Mouse (Mus musculus): ENCODE measurements at regions not wholly inside any gene's neighbourhood (a gene's known extent, or its start where the extent isn't known, plus 50 kb on each side); places are given as distances from the start of the nearest gene placed in this dataset.
A peak's percentile ranks its signal among the peaks of the same experiment; 100 is the strongest.
"Not testable (repeated sequence)": the region's sequence is repeated elsewhere in the genome, so short reads cannot be mapped to it uniquely, and the experiment has no call there.

DNA sequence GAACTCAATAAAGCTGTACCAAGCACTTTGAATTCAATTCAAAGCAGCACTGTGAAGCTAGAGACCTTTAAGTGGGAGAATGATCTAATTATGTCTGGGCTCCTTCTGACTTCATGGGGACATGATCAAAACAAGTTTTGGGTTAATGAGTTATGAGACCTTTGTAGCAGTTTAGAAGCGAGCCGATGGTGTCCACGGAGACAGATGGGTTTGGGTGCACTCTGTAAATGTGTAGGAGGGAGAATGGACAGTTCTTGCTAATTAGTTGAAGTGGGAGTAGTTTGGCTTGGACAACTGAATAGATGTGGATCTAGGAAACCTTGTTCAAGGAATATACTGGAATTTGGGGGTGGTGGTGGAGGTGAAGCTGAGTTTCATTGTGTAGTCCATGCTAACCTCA lies 186.3 kb upstream of the Cldn34b3 start:
- Histone ChIP-seq H3K9me3 (replicated peaks) (no peaks in the 10 kb centered on the region), H3K4me1 (no peaks in the 10 kb centered on the region), H3K4me3 (no peak overlapping the region), H3K36me3 (no peaks in the 10 kb centered on the region), H3K27me3 (ENCODE audit: low read depth, poor library complexity, severe bottlenecking) (no peaks in the 10 kb centered on the region), H3K27ac (replicated peaks) (no peak overlapping the region)
- DNase-seq (ENCODE audit: low spot score) = no peak
- WGBS = 74% methylated on average over 3 of the region's 3 CpGs

DNA sequence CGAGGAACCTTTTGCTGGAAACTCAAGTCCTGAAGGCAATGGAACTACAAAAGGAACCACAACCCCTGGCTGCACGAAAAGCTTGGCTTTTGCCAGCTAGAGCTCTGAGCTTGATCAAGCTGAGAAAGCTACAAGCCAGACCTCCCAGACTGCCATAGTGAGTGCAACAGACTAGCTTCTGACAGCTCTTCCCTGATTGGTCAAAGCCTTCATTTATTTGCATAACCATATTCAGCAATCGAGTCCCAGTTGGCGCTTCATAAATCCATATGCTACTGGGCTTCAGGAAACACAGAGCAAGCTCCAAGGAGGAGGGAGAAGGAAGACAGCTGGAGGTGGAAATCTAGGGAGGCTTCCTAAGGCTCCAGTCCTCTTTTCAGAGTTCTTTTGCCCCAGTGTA lies 181.4 kb upstream of the Cldn34b3 start:
- Histone ChIP-seq H3K9me3 (replicated peaks) (no peaks in the 10 kb centered on the region), H3K27me3 (ENCODE audit: low read depth, poor library complexity, severe bottlenecking) (no peaks in the 10 kb centered on the region), H3K4me1 (no peaks in the 10 kb centered on the region), H3K4me3 (no peak overlapping the region), H3K27ac (replicated peaks) (no peak overlapping the region), H3K36me3 (no peaks in the 10 kb centered on the region)
- 72% methylated on average over 4 of the region's 4 CpGs for WGBS
- no peak for DNase-seq (ENCODE audit: low spot score)

DNA sequence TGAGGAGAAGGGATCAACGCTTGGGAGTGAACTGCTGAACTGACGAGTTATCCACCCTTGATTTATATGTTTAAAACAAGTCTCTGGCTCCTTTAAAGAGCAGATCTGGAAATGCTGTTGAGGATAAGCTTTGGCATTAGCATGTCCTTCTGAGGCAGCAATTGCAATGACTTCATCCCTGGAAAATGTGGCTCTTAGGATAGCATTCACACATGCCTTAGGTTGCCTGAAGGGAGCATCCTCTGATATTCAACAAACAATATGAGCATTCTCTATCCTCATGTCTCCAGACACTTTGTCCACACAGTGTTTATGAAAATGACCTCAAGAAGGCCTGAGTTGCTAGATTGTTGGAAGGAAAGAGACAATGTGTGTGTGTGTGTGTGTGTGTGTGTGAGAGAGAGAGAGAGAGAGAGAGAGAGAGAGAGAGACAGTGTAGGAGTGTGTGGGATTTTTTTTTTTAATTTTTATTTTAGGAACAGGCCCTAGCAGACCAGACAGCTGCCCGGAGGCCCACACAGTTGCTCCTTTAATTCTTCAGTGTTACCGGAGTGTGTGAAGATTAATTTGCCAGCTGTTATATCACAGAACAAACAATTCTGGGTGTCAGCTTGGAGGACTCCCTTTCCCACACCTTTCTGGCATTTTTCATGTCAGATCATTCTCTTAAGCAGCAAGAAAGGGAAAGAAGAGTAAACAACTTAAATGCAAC lies 153.2 kb upstream of the Cldn34b3 start:
- H3K4me1 ChIP-seq = no peaks in the 10 kb centered on the region
- no peak overlapping the region for H3K4me3 ChIP-seq
- H3K9me3 ChIP-seq (replicated peaks) = no peaks in the 10 kb centered on the region
- WGBS = 84% methylated on average over 4 of the region's 4 CpGs
- H3K27me3 ChIP-seq (ENCODE audit: low read depth, poor library complexity, severe bottlenecking) = no peaks in the 10 kb centered on the region
- no peaks in the 10 kb centered on the region for H3K36me3 ChIP-seq
- no peak overlapping the region for H3K27ac ChIP-seq (replicated peaks)
- DNase-seq (ENCODE audit: low spot score) = no peak

DNA sequence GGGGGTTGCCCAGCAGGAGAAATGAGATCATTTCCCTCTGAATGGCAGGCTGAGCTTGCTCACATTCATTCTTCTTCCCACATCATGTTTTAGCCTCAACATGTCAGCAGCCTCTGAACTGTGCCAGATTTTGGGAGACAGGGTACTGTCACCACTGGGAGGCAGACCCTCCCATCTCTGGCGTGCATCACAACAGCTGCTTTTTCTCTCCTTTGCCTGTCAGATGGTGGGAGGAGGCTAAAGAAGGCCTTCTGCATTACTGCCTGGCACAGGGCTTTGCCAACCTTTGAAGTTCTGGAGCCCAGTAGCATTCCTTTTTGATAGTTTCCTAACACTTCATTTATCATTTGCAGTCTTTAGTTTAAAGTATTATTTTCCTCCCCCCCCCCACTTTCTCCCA lies 148.0 kb upstream of the Cldn34b3 start:
- H3K4me3 ChIP-seq = no peak overlapping the region
- no peaks in the 10 kb centered on the region for H3K4me1 ChIP-seq
- no peak overlapping the region for H3K27ac ChIP-seq (replicated peaks)
- no peaks in the 10 kb centered on the region for H3K36me3 ChIP-seq
- no peaks in the 10 kb centered on the region for H3K27me3 ChIP-seq (ENCODE audit: low read depth, poor library complexity, severe bottlenecking)
- WGBS = 55% methylated on average over 1 of the region's 1 CpGs
- DNase-seq (ENCODE audit: low spot score) = no peak
- no peaks in the 10 kb centered on the region for H3K9me3 ChIP-seq (replicated peaks)

DNA sequence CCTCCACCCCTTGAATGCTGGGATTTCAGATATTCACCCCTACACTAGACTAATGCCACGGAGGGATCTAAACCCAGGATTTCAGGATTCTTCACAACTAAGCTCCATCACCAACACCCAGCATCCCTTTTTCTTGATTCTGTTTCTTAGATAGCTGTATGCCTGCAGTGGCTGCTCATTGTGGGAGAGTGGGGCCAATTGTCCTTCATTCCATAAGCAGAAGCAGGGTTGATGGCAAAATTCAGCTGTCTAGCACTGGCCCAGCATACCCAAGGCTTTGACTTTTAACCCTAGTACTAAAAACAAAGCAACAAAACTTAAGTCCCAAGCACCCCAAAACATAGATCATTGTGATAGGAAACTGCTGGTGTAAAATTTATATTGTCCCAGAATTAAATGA lies 147.5 kb upstream of the Cldn34b3 start:
- no peak for DNase-seq (ENCODE audit: low spot score)
- no peaks in the 10 kb centered on the region for H3K27me3 ChIP-seq (ENCODE audit: low read depth, poor library complexity, severe bottlenecking)
- H3K9me3 ChIP-seq (replicated peaks) = no peaks in the 10 kb centered on the region
- H3K27ac ChIP-seq (replicated peaks) = no peak overlapping the region
- no peak overlapping the region for H3K4me3 ChIP-seq
- WGBS = 79% methylated on average over 1 of the region's 1 CpGs
- no peaks in the 10 kb centered on the region for H3K36me3 ChIP-seq
- no peaks in the 10 kb centered on the region for H3K4me1 ChIP-seq

DNA sequence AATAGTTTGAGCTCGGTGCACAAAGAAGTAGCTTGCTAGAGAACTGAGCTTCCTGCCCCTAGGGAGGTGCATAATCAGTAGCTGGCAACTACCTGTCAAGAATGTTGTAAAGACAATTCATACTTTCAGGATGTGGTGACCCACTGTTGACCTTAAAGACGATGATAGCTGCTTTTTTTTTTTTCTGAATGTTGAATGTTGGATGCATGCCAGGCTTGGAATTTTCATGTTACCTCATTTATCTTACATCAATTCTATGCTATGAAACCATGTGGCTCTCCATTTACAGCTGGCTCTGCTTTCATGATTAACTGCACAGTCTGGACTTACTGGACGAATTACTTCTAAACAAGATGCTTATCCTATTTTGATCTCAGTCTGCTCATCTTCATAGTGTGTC lies 143.2 kb upstream of the Cldn34b3 start:
- H3K36me3 ChIP-seq = no peaks in the 10 kb centered on the region
- no peaks in the 10 kb centered on the region for H3K9me3 ChIP-seq (replicated peaks)
- DNase-seq (ENCODE audit: low spot score) = no peak
- H3K4me1 ChIP-seq = no peaks in the 10 kb centered on the region
- no peaks in the 10 kb centered on the region for H3K27me3 ChIP-seq (ENCODE audit: low read depth, poor library complexity, severe bottlenecking)
- 73% methylated on average over 3 of the region's 3 CpGs for WGBS
- no peak overlapping the region for H3K27ac ChIP-seq (replicated peaks)
- no peak overlapping the region for H3K4me3 ChIP-seq

DNA sequence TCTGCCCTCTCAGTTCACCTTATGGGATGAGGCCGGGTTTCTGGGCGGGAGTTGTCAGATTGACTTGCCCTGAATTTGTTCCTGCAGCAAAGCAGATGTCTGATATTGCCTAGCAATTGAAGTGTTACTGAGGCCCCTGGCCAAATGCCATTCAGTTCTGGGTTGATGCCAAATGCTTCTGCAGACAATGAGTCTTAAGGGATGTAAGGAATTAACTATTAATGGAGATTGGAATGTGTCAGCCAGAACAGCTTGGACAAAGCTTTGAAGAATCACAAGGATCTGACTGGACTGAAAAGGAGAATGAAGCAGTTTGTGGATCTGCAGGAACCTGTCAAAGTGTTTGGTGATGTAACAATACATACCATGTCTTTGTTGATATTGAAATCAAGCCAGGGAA lies 140.7 kb upstream of the Cldn34b3 start:
- WGBS = 52% methylated on average over 2 of the region's 2 CpGs
- Histone ChIP-seq H3K27ac (replicated peaks) (no peak overlapping the region), H3K27me3 (ENCODE audit: low read depth, poor library complexity, severe bottlenecking) (no peaks in the 10 kb centered on the region), H3K4me1 (no peaks in the 10 kb centered on the region), H3K36me3 (no peaks in the 10 kb centered on the region), H3K4me3 (no peak overlapping the region), H3K9me3 (replicated peaks) (no peaks in the 10 kb centered on the region)
- DNase-seq (ENCODE audit: low spot score) = no peak

DNA sequence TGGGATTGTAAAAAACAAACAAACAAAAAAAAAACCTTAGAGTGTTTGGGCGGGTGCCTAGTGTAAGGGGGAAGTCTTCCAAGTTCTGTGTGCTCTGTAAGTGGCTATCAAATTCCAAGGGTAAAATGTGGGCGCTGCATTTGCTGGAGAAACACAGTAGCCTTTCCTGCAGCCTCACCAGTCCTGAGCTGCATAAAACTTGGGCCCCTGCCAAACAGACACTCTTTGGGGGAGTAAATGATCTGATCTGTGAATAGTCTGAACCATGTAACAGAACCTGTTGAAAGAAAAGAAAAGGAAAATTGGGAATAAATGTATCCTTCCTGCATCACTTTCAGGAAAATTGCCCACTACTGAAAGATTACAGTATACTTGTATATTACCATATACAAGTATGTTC lies 126.4 kb upstream of the Cldn34b3 start:
- Histone ChIP-seq H3K9me3 (replicated peaks) (no peaks in the 10 kb centered on the region; the same call in 1 of the 2 replicates), H3K36me3 (no peaks in the 10 kb centered on the region), H3K4me3 (no peak overlapping the region), H3K27ac (replicated peaks) (no peak overlapping the region), H3K27me3 (ENCODE audit: low read depth, poor library complexity, severe bottlenecking) (no peaks in the 10 kb centered on the region), H3K4me1 (no peaks in the 10 kb centered on the region)
- no peak for DNase-seq (ENCODE audit: low spot score)
- WGBS = 63% methylated on average over 2 of the region's 2 CpGs

DNA sequence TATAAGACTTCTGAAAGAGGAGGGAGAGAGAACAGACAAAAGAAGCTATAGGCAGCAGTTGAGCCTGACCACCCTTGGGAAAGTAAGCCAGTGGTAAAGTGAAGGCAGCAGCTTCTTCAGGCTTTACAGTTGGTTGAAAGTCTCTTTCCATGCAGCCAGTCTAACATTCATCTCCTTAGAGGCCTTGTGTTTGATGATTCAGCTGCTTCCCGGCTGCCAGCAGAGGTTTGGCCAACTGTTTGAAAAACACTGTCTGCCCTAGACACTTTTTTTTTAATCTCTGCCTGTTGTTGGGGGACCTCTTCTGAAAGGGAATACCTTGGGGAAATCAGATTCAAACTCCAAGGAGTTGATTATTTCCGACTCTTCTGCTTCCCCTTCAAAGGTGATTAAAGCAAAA lies 123.1 kb upstream of the Cldn34b3 start:
- WGBS = 82% methylated on average over 2 of the region's 2 CpGs
- no peak overlapping the region for H3K27ac ChIP-seq (replicated peaks)
- no peak for DNase-seq (ENCODE audit: low spot score)
- H3K27me3 ChIP-seq (ENCODE audit: low read depth, poor library complexity, severe bottlenecking) = no peaks in the 10 kb centered on the region
- H3K4me1 ChIP-seq = no peaks in the 10 kb centered on the region
- no peaks in the 10 kb centered on the region for H3K36me3 ChIP-seq
- no peak overlapping the region for H3K4me3 ChIP-seq
- H3K9me3 ChIP-seq (replicated peaks) = no peaks in the 10 kb centered on the region

DNA sequence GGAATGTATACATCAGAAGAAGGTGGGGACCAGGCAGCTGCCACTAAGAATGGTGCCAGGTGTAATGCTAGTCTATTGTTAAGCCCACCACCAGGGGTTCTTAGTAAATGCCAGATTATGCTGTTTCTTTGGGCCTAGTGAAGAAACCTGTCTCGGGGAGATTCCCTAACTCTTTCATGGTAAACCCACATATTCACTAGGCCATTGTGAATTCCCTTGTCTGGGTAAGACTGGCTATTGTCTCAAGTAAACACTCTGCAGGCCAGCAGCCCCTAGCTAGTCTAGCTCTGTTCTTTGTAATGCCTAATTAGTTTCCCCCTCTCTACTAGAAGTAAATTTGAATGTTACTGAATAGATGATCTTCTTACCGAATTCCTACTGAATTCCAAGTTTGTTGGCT lies 89.3 kb upstream of the Cldn34b3 start:
- H3K36me3 ChIP-seq; H3K9me3 ChIP-seq (replicated peaks); H3K27me3 ChIP-seq (ENCODE audit: low read depth, poor library complexity, severe bottlenecking); H3K4me1 ChIP-seq; H3K4me3 ChIP-seq; DNase-seq (ENCODE audit: low spot score); H3K27ac ChIP-seq (replicated peaks): not testable (repeated sequence)
- 48% methylated on average over 2 of the region's 2 CpGs for WGBS

DNA sequence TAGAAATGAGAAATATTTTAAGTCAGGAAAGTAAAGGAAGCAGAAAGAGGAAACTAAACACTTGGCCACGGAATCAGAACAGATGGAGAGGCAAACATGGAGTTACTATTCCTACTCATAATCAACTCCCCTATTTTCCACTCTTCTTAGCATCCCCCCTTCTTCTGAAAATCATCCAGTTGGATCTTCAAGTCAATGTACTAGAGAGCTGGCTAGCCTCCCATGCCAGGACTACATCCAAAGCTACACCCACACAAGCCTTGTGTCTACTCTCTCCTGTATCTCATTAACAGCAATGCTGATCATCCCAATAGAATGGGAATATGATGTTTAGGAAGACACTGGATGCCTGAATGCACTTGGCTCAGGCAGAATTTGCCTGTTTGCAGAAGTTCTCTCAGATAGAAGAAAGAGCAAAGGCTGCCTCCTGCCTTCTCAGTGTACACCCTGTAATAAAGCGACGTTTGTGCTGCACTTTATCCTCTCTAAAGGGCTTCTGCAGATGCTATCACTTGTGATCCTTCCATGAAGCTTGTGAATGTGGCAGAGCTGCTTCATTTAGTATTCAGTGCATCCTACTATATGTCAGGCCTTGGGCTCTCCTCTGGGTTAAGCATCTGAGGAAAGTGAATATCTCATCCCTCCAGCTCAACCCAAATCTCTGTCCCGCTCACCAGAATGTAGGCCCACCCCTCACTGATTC lies 82.5 kb upstream of the Cldn34b3 start:
- no peak overlapping the region for H3K27ac ChIP-seq (replicated peaks)
- H3K4me1 ChIP-seq = no peaks in the 10 kb centered on the region
- no peak overlapping the region for H3K4me3 ChIP-seq
- no peaks in the 10 kb centered on the region for H3K9me3 ChIP-seq (replicated peaks)
- H3K27me3 ChIP-seq (ENCODE audit: low read depth, poor library complexity, severe bottlenecking) = no peaks in the 10 kb centered on the region
- no peaks in the 10 kb centered on the region for H3K36me3 ChIP-seq
- DNase-seq (ENCODE audit: low spot score) = no peak
- 85% methylated on average over 4 of the region's 4 CpGs for WGBS

DNA sequence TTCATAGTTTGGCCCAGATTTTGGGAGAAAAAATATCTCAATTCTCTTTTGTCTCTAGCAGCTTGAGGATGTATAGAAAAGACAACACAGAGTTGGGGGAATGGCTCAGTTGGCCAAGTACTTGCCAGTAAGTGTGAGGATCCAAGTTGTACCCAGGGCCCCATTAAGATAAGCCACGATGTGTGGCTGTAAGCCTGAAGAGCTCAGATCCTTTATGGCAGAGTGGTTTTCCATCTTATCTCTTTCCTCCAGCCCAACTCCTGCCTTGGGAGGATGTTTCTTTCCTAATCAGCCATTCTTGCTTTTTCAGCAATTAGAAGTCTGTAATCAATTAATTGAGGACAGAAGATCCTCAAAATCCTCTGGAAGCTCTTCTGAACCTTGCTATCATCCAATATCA lies 63.5 kb upstream of the Cldn34b3 start:
- Histone ChIP-seq H3K27ac (replicated peaks) (no peak overlapping the region), H3K27me3 (ENCODE audit: low read depth, poor library complexity, severe bottlenecking) (no peaks in the 10 kb centered on the region), H3K9me3 (replicated peaks) (no peaks in the 10 kb centered on the region), H3K4me3 (no peak overlapping the region), H3K36me3 (no peaks in the 10 kb centered on the region), H3K4me1 (no peaks in the 10 kb centered on the region)
- no peak for DNase-seq (ENCODE audit: low spot score)
- WGBS = 69% methylated on average over 1 of the region's 1 CpGs

DNA sequence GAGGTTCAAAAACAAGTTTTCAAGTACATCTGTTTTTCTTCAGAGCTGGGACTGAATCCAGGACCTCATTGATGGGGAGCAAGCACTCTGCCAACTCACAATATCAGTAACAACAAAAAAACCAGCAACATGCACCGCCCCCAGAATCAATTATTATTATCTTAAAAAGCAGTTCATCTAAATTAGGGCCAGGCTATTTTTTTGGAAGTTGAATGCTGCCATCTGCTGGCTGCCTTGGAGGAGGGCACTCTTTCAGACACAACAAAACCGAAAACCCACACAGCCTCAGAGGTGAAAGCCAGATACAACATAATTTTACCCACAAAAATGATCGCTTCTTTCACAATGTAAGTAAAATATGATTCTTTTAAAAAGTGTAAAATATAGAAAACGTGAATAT lies 62.7 kb upstream of the Cldn34b3 start:
- H3K4me1 ChIP-seq = no peaks in the 10 kb centered on the region
- H3K4me3 ChIP-seq = no peak overlapping the region
- H3K36me3 ChIP-seq = no peaks in the 10 kb centered on the region
- 24% methylated on average over 4 of the region's 4 CpGs for WGBS
- no peaks in the 10 kb centered on the region for H3K9me3 ChIP-seq (replicated peaks)
- DNase-seq (ENCODE audit: low spot score) = peak; percentile 12
- no peak overlapping the region for H3K27ac ChIP-seq (replicated peaks)
- no peaks in the 10 kb centered on the region for H3K27me3 ChIP-seq (ENCODE audit: low read depth, poor library complexity, severe bottlenecking)

Measured in midbrain, embryonic 10.5 days (tissue).